Mouse (Mus musculus) splenic B cell, adult 2 months (primary cell): Measurements from ENCODE around the gene 5730596B20Rik.
A peak's percentile ranks its signal among the peaks of the same experiment; 100 is the strongest.

ENCODE experiments used
- DNase-seq: peaks from one replicate; pipeline ENCODE4 v3.0.0-alpha.2; 2011; ENCODE audit warnings: low read depth, low spot score
- H3K27me3 ChIP-seq: 2 replicates; pipeline ENCODE4 v1.6.1; 2012; ENCODE audit warnings: mild to moderate bottlenecking, low read length, moderate library complexity, mixed read lengths; ENCODE audit not compliant: control insufficient read depth, poor library complexity, insufficient read depth, severe bottlenecking
- H3K36me3 ChIP-seq: 2 replicates; pipeline ENCODE4 v1.6.1; 2012; ENCODE audit warnings: mild to moderate bottlenecking, low read length, moderate library complexity, mixed read lengths; ENCODE audit not compliant: control insufficient read depth, poor library complexity, insufficient read depth, severe bottlenecking

Gene 5730596B20Rik

DNA sequence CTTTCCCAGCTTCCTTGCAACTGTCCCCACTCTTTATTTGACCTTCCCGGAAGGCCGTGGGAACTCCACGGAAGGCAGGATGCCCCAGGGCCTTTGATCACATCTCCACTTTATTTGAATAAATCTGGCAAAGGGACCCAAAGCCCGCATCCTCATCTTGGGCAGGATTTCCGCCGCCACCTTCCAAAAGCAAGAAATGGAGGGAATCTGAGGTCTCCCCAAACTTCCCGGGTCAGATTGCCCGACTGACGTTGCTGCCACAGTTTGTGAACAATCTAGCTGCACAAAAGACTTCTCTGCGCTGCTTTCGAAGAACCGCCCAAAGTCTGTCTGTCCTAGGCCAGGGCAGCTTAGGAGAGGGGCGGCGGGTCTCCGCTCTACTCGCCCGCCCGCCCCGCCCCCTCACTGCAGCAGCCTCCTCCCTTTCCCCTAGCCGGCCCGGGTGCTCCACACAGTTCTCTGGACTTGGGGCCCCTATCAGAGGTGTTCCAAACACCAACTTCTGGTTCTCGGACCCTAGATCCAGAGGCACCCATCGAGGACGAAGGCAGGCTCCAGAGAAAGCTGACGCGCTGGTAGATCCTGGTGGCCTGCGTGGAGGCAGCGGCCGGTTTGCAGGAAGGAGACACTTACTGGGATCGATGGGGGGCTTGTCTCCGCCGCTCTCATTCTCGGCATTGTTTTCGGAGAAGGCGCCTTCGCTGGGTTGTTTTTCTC is 47.8 kb downstream of the 5730596B20Rik start:
- H3K36me3 ChIP-seq = no peaks in the 10 kb centered on the region
- H3K27me3 ChIP-seq = peaks cover 5% of the 10 kb centered on the region
- peak; percentile 20 for DNase-seq

DNA sequence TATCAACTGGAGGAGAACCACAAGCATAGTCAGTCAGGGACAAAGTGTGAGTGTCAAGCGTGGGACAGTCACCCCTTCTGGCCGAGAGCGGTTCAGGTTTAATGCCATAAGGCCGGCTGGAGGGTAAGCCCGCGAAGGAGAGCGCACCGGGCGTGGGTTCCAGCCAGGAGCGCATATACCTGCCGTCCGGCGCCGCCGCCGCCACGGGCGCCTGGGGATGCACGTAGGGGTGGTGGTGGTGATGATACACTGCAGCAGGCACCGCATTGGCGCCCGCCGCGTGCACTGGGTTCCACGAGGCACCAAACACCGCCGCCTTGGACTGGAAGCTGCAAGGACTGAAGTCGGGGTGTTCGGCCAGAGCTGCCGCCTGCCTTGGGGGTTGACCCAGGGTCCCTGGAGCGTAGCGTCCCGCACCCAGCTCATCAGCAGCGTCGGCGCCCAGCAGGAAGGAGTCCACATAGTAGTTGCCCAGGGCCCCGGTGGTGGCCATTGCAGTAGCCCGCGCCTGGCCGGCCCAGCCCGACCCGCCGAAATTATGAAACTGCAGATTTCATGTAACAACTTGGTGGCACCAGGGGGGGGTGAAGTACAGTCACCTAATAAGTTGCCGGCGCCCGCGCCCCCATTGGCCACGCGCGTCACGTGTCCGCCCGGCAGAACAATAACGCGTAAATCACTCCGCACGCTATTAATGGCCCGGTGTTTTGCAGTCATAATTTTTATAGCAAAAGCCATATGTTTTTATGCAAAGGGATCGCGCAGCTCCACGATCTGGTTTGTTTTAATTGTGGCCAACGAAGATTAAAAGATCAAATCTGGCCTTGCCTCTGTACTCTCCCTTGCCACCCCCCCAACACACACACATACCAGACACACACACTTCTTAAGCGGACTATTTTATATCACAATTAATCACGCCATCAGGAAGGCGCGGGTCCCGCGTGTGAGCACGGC is 48.6 kb downstream of the 5730596B20Rik start:
- Histone ChIP-seq H3K27me3 (peaks cover 5% of the 10 kb centered on the region), H3K36me3 (no peaks in the 10 kb centered on the region)
- DNase-seq = no peak

DNA sequence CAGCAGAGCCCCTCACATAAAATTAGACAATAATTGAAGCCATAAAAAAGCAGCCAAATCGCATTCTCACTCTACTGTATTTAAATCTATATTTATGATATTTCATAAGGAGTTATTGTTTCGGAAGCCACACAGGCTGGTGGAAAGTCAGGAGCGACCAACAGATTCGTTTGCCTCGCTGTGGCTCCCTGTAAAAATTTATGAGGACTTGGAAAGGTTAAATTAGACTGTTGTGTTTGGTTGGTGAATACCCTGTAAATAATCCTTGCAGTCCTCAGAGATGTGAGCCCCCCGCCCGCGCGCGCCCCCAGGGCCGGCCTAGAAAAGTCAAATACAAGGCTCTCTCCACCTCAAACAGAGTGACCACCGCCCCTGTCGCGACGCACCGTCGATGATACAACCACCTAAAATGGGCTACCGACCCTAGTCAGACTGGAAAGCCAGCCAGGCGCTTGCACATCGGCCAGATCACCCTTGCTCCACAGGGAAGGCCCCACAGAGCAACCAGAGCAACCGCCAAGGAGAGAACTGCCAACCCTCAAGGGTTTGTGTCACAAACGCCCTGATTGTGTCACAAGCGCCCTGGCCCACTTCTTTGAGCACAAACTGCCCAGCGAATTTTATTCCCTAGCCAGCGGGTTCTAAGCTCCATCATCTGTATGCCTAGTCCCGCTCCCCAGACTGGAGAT is 49.4 kb downstream of the 5730596B20Rik start:
- DNase-seq = no peak
- no peaks in the 10 kb centered on the region for H3K36me3 ChIP-seq
- peaks cover 5% of the 10 kb centered on the region for H3K27me3 ChIP-seq

DNA sequence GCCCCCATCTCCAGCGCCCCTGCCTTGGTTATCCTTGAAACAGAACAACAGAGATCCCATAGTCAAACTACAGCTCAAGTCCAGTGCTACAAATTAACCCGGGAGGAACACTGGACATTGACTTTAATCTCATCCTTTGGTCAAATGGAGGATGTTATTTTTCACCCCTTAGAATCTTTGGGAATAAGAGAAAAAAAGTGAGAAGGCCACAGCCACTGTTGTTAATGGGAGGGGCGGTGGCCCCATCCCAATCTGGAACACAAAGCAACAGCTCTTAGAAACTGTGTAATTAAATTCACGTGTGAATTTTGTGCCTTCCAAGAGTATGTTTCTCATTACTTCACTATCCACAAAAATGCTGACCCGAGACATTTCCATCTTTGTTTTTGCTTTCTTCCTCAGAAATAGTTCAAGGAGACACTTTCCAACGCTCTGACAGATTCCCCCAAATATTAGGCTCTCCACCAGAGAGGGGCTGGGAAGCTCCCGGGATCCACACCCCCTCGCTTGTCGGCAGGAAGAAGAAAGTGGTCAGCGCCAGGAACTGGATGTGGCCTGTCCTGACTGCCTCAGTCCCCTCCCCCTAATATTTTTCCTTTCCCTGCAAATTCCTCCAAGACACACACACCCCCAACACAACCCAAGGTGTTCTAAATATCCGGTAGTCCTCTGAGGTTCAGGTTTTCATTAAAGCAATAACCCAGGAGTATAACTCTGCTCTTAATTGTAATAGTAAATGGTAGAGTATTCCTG is 50.3 kb downstream of the 5730596B20Rik start:
- no peak for DNase-seq
- no peaks in the 10 kb centered on the region for H3K36me3 ChIP-seq
- H3K27me3 ChIP-seq = peaks cover 7% of the 10 kb centered on the region

DNA sequence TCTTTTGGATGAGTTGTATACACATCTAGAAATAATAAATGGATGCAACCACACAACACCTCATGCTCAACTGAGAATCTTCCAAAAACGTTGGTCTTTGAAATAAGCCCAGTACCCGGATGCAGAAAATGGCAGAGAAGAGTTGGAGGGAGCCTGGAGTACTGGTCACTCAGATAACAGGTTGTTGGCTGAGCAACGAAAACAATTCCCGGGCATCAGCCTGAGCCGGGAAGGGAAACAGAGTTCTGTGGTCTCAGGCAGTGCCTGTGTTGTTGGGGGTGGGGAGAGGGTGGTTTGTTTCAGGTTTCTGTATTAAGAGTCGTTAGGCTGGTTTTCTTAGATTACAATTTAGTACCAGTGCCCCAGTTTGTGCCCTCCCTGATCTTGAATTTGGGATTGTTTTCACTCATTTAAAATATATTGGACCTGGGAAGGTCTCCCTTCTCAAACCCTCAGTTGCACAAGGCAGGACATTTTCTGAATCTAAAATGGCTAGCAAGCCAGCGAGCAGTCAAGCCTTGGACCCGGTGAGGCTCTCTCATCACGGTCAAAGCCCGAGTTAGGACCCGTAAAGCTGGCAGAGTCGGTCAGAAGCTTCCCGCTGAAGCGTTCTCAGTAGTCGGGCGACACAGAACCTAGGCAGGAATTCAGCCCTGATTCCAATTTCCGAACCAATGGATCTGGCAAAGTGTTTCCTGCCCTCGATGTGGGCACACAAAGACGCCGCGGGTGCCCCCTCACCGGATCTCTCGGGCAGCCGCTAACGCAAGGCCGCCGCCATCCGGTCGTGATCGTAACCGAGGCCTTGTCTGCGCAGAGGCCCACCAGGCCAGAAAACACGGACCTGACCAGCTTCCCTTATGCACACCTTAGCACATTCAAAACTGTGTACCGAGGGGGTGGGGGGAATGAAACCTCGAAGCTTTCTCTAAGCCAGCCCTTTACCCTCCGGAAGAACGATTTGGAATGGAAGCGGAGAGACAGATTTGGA is 51.5 kb downstream of the 5730596B20Rik start:
- DNase-seq = no peak
- no peaks in the 10 kb centered on the region for H3K36me3 ChIP-seq
- peaks cover 6% of the 10 kb centered on the region for H3K27me3 ChIP-seq

DNA sequence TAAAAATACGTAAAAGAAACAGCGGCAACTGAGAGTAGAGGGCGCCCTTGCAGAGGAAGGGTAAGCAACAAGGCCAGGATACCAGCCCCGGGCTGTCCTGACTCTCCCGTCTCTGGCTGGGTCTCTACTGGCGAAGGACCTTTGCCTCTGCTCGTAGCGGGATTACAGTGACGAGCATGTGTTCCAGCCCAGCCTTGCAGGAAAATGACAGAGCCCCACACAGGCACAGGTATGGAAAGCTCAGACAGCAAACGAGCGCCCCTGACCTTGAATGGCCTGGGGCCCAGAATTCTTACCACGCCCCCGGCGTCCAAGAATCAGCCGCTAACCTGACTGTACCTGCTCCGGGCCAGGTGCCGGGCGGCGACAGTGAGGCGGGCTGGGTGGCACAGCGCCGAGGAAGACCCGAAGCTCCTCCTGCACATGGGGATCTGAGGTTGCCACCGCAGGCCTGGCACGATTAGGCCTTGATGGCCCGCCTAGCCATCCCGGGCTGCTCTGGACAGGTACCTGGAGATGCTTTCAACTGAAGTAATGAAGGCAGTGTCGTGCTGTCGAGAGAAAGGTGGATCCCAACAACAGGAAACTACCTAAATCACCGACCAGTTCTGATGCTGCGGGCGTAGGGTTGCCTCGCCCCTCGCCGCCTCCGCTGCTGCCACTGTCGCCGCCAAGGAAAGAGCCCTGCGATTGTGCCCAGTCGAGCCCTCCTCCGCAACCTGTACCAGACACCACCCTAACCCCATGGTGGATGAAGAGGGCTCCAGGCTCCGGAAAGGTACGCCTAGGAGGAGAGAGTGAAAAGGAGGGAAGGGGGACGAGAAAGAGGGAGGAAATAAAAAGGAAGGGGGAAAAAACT is 52.5 kb downstream of the 5730596B20Rik start:
- DNase-seq = peak; percentile 29
- no peaks in the 10 kb centered on the region for H3K36me3 ChIP-seq
- H3K27me3 ChIP-seq = peaks cover 10% of the 10 kb centered on the region
